Mouse (Mus musculus) lung, embryonic 16.5 days (tissue): ENCODE measurements at regions not wholly inside any gene's neighbourhood (a gene's known extent, or its start where the extent isn't known, plus 50 kb on each side); places are given as distances from the start of the nearest gene placed in this dataset.

ENCODE experiments used
- ATAC-seq: fragments of 200-750 bp; cut with Nextera tagmentation; 2 replicates; pipeline ENCODE4 v1.8.0; 2017; ENCODE audit warnings: low read depth, mild to moderate bottlenecking, moderate library complexity
- H3K27ac ChIP-seq: fragments of 300-500 bp; sonication (generic); 2 replicates; pipeline ENCODE4 v1.5.1; 2014; ENCODE audit warnings: mild to moderate bottlenecking, control low read depth, low read length
- H3K27me3 ChIP-seq: fragments of 300-500 bp; sonication (generic); 2 replicates; pipeline ENCODE4 v1.6.1; 2014; ENCODE audit warnings: low read depth, low read length, mixed read lengths; ENCODE audit not compliant: control insufficient read depth, insufficient read depth
- H3K36me3 ChIP-seq: fragments of 300-500 bp; sonication (generic); 2 replicates; pipeline ENCODE4 v1.6.1; 2014; ENCODE audit warnings: low read length; ENCODE audit not compliant: control insufficient read depth, insufficient read depth
- H3K4me1 ChIP-seq: fragments of 300-500 bp; sonication (generic); replicated peaks from 2 replicates; pipeline ENCODE4 v1.6.1; 2014; ENCODE audit warnings: low read length, mixed read lengths; ENCODE audit not compliant: control insufficient read depth, insufficient read depth
- H3K4me2 ChIP-seq: fragments of 300-500 bp; sonication (generic); 2 replicates; pipeline ENCODE4 v1.6.1; 2014; ENCODE audit warnings: low read depth, low read length, control low read depth
- H3K4me3 ChIP-seq: fragments of 300-500 bp; sonication (generic); 2 replicates; pipeline ENCODE4 v1.5.1; 2014; ENCODE audit warnings: mild to moderate bottlenecking, low read length, control low read depth
- H3K9ac ChIP-seq: fragments of 300-500 bp; sonication (generic); 2 replicates; pipeline ENCODE4 v1.6.1; 2014; ENCODE audit warnings: low read length, control low read depth
- H3K9me3 ChIP-seq: fragments of 300-500 bp; sonication (generic); 2 replicates; pipeline ENCODE4 v1.6.1; 2016; ENCODE audit warnings: low read length; ENCODE audit not compliant: control insufficient read depth
- WGBS: fragments of 180-500 bp; shearing (Covaris S2); extraction: QIAGEN DNeasy Blood & Tissue Kit; methylation state at CpG from one replicate; pipeline ENCODE4 v1.1.7; 2014; 5-methylcytosine and 5-hydroxymethylcytosine counted together

GRCm38 (mm10) chr10:109607121-109607520 is 596.3 kb upstream of the Syt1 start:
- Histone ChIP-seq H3K36me3 (no peaks in the 10 kb centered on the region), H3K27ac (no peak overlapping the region), H3K4me1 (no peaks in the 10 kb centered on the region), H3K27me3 (no peaks in the 10 kb centered on the region), H3K4me2 (no peak overlapping the region), H3K4me3 (no peak overlapping the region), H3K9me3 (no peaks in the 10 kb centered on the region), H3K9ac (no peak overlapping the region)
- 54% methylated on average over 5 of the region's 5 CpGs for WGBS
- no peak for ATAC-seq

GRCm38 (mm10) chr10:109603241-109603640 is 592.5 kb upstream of the Syt1 start:
- Histone ChIP-seq H3K4me3 (no peak overlapping the region), H3K27ac (no peak overlapping the region), H3K36me3 (no peaks in the 10 kb centered on the region), H3K27me3 (no peaks in the 10 kb centered on the region), H3K9ac (no peak overlapping the region), H3K9me3 (no peaks in the 10 kb centered on the region), H3K4me1 (no peaks in the 10 kb centered on the region), H3K4me2 (no peak overlapping the region)
- 76% methylated on average over 3 of the region's 3 CpGs for WGBS
- ATAC-seq, result no peak

GRCm38 (mm10) chr10:109598604-109599003 is 587.8 kb upstream of the Syt1 start:
- H3K4me1 ChIP-seq, result no peaks in the 10 kb centered on the region
- no peak for ATAC-seq
- H3K27ac ChIP-seq, result no peak overlapping the region
- H3K4me2 ChIP-seq, result no peak overlapping the region
- H3K27me3 ChIP-seq, result no peaks in the 10 kb centered on the region
- H3K4me3 ChIP-seq, result no peak overlapping the region
- no peaks in the 10 kb centered on the region for H3K36me3 ChIP-seq
- no peak overlapping the region for H3K9ac ChIP-seq
- no peaks in the 10 kb centered on the region for H3K9me3 ChIP-seq
- 54% methylated on average over 3 of the region's 3 CpGs for WGBS

GRCm38 (mm10) chr10:109573200-109573599 is 562.4 kb upstream of the Syt1 start:
- ATAC-seq, result no peak
- Histone ChIP-seq H3K9me3 (no peaks in the 10 kb centered on the region), H3K4me1 (no peaks in the 10 kb centered on the region), H3K27me3 (no peaks in the 10 kb centered on the region), H3K27ac (no peak overlapping the region), H3K36me3 (no peaks in the 10 kb centered on the region), H3K9ac (no peak overlapping the region), H3K4me2 (no peak overlapping the region), H3K4me3 (no peak overlapping the region)
- WGBS, result 86% methylated on average over 4 of the region's 4 CpGs

- H3K27ac ChIP-seq, result no peak overlapping the region
- ATAC-seq, result no peak
- H3K4me1 ChIP-seq, result no peaks in the 10 kb centered on the region
- H3K4me3 ChIP-seq, result no peak overlapping the region
- H3K4me2 ChIP-seq, result no peak overlapping the region
- no peak overlapping the region for H3K9ac ChIP-seq
- WGBS, result 90% methylated on average over 2 of the region's 2 CpGs
- no peaks in the 10 kb centered on the region for H3K9me3 ChIP-seq
- H3K36me3 ChIP-seq, result no peaks in the 10 kb centered on the region
- no peaks in the 10 kb centered on the region for H3K27me3 ChIP-seq
Observed at GRCm38 (mm10) chr10:109569798-109570197, 559.0 kb upstream of the Syt1 start.

GRCm38 (mm10) chr10:109566675-109567074 is 555.9 kb upstream of the Syt1 start:
- Histone ChIP-seq H3K4me2 (no peak overlapping the region), H3K36me3 (no peaks in the 10 kb centered on the region), H3K4me3 (no peak overlapping the region), H3K27me3 (no peaks in the 10 kb centered on the region), H3K9me3 (no peaks in the 10 kb centered on the region), H3K9ac (no peak overlapping the region), H3K4me1 (no peaks in the 10 kb centered on the region), H3K27ac (no peak overlapping the region)
- 77% methylated on average over 2 of the region's 2 CpGs for WGBS
- no peak for ATAC-seq

GRCm38 (mm10) chr10:109561638-109562037 is 550.9 kb upstream of the Syt1 start:
- no peak for ATAC-seq
- WGBS, result 78% methylated on average over 2 of the region's 2 CpGs

GRCm38 (mm10) chr10:109561094-109561493 is 550.3 kb upstream of the Syt1 start:
- Histone ChIP-seq H3K9ac (no peak overlapping the region), H3K27me3 (no peaks in the 10 kb centered on the region), H3K4me1 (no peaks in the 10 kb centered on the region), H3K27ac (no peak overlapping the region), H3K4me3 (no peak overlapping the region), H3K4me2 (no peak overlapping the region), H3K9me3 (no peaks in the 10 kb centered on the region), H3K36me3 (no peaks in the 10 kb centered on the region)
- ATAC-seq, result no peak
- WGBS, result 5% methylated on average over 1 of the region's 1 CpGs

More at GRCm38 (mm10) chr10:109561638-109562037, 550.9 kb upstream of the Syt1 start:
- Histone ChIP-seq H3K27ac (no peak overlapping the region), H3K4me3 (no peak overlapping the region), H3K9ac (no peak overlapping the region), H3K36me3 (no peaks in the 10 kb centered on the region), H3K4me1 (no peaks in the 10 kb centered on the region), H3K4me2 (no peak overlapping the region), H3K27me3 (no peaks in the 10 kb centered on the region), H3K9me3 (no peaks in the 10 kb centered on the region)

- Histone ChIP-seq H3K9ac (no peak overlapping the region), H3K4me1 (no peaks in the 10 kb centered on the region), H3K27me3 (no peaks in the 10 kb centered on the region), H3K9me3 (no peaks in the 10 kb centered on the region), H3K27ac (no peak overlapping the region), H3K4me3 (no peak overlapping the region), H3K4me2 (no peak overlapping the region), H3K36me3 (no peaks in the 10 kb centered on the region)
- ATAC-seq, result no peak
- WGBS, result 77% methylated on average over 1 of the region's 1 CpGs
Observed at GRCm38 (mm10) chr10:109543301-109543700, 532.5 kb upstream of the Syt1 start.

- H3K9me3 ChIP-seq, result no peaks in the 10 kb centered on the region
- no peak for ATAC-seq
- no peak overlapping the region for H3K4me3 ChIP-seq
- H3K36me3 ChIP-seq, result no peaks in the 10 kb centered on the region
- H3K27ac ChIP-seq, result no peak overlapping the region
- H3K4me1 ChIP-seq, result no peaks in the 10 kb centered on the region
- no peak overlapping the region for H3K9ac ChIP-seq
- H3K4me2 ChIP-seq, result no peak overlapping the region
- WGBS, result 86% methylated on average over 2 of the region's 2 CpGs
- no peaks in the 10 kb centered on the region for H3K27me3 ChIP-seq
Observed at GRCm38 (mm10) chr10:109540229-109540628, 529.4 kb upstream of the Syt1 start.
